Mouse (Mus musculus) liver, adult 2 months (tissue): ENCODE results near the gene Gnat1.

ENCODE experiments used
- CTCF ChIP-seq: fragments of 200-500 bp; IDR thresholded peaks from 2 replicates; pipeline ENCODE4 v1.5.1; 2011; ENCODE audit warnings: low read depth, low read length, control low read depth
- POLR2A ChIP-seq: fragments of 200-500 bp; IDR thresholded peaks from 2 replicates; pipeline ENCODE4 v1.6.1; 2011; ENCODE audit warnings: low read length, control low read depth; ENCODE audit not compliant: insufficient read depth; ENCODE audit errors: extremely low read depth

- TF ChIP-seq CTCF, result no peak
- TF ChIP-seq POLR2A, result no peak
These were observed 50.1 kb downstream of the Gnat1 start for GRCm38 (mm10) chr9:107629411-107629730.
